Mouse (Mus musculus) midbrain, embryonic 10.5 days (tissue): ENCODE measurements at regions not wholly inside any gene's neighbourhood (a gene's known extent, or its start where the extent isn't known, plus 50 kb on each side); places are given as distances from the start of the nearest gene placed in this dataset.
A peak's percentile ranks its signal among the peaks of the same experiment; 100 is the strongest.

Source experiments
- DNase-seq: peaks from one replicate; pipeline ENCODE4 v3.0.0-alpha.2; 2017; ENCODE audit warnings: low spot score
- H3K27ac ChIP-seq: fragments of 300-500 bp; sonication (generic); replicated peaks from 2 replicates; pipeline ENCODE4 v1.5.1; 2016; ENCODE audit warnings: mild to moderate bottlenecking
- H3K27me3 ChIP-seq: fragments of 300-500 bp; sonication (generic); 2 replicates; pipeline ENCODE4 v1.6.1; 2016; ENCODE audit warnings: low read depth, mild to moderate bottlenecking; ENCODE audit not compliant: poor library complexity, severe bottlenecking
- H3K36me3 ChIP-seq: fragments of 300-500 bp; sonication (generic); 2 replicates; pipeline ENCODE4 v1.6.1; 2016; ENCODE audit warnings: mild to moderate bottlenecking, moderate library complexity
- H3K4me1 ChIP-seq: fragments of 300-500 bp; sonication (generic); 2 replicates; pipeline ENCODE4 v1.6.1; 2016
- H3K4me3 ChIP-seq: fragments of 300-500 bp; sonication (generic); 2 replicates; pipeline ENCODE4 v1.5.1; 2016; ENCODE audit warnings: mild to moderate bottlenecking, moderate library complexity
- H3K9me3 ChIP-seq: fragments of 300-500 bp; sonication (generic); replicated peaks from 2 replicates; pipeline ENCODE4 v1.6.1; 2016; ENCODE audit warnings: mild to moderate bottlenecking
- WGBS: fragments of 180-500 bp; shearing (Covaris S2); methylation state at CpG from one replicate; pipeline ENCODE4 v1.1.7; 2016; 5-methylcytosine and 5-hydroxymethylcytosine counted together

- Histone ChIP-seq H3K9me3 (no peaks in the 10 kb centered on the region), H3K27ac (no peak overlapping the region), H3K36me3 (no peaks in the 10 kb centered on the region), H3K27me3 (peaks cover 52% of the 10 kb centered on the region), H3K4me3 (no peak overlapping the region), H3K4me1 (peaks cover 22% of the 10 kb centered on the region)
- 74% methylated on average over 4 of the region's 4 CpGs for WGBS
- DNase-seq: no peak
Measured at GRCm38 (mm10) chr5:75850855-75851254, 127.4 kb downstream of the Kdr start.

- Histone ChIP-seq H3K9me3 (no peaks in the 10 kb centered on the region), H3K4me1 (peaks cover 24% of the 10 kb centered on the region), H3K36me3 (no peaks in the 10 kb centered on the region), H3K27me3 (peaks cover 28% of the 10 kb centered on the region), H3K27ac (no peak overlapping the region), H3K4me3 (no peak overlapping the region)
- 92% methylated on average over 6 of the region's 6 CpGs for WGBS
- no peak for DNase-seq
Measured at GRCm38 (mm10) chr5:75847966-75848365, 130.3 kb downstream of the Kdr start.

GRCm38 (mm10) chr5:75847341-75847740 is 130.9 kb downstream of the Kdr start:
- Histone ChIP-seq H3K27me3 (peaks cover 24% of the 10 kb centered on the region), H3K4me1 (peaks cover 24% of the 10 kb centered on the region), H3K27ac (no peak overlapping the region), H3K36me3 (no peaks in the 10 kb centered on the region), H3K4me3 (no peak overlapping the region), H3K9me3 (no peaks in the 10 kb centered on the region)
- 82% methylated on average over 3 of the region's 3 CpGs for WGBS
- no peak for DNase-seq

GRCm38 (mm10) chr5:75846016-75846415 is 132.2 kb downstream of the Kdr start:
- WGBS: 53% methylated on average over 3 of the region's 3 CpGs
- no peaks in the 10 kb centered on the region for H3K9me3 ChIP-seq
- peak overlapping the region; percentile 42; the same call in 1 of the 2 replicates for H3K27ac ChIP-seq
- H3K4me1 ChIP-seq: peaks cover 24% of the 10 kb centered on the region
- DNase-seq: peak; percentile 12
- H3K4me3 ChIP-seq: no peak overlapping the region
- H3K27me3 ChIP-seq: peaks cover 15% of the 10 kb centered on the region
- no peaks in the 10 kb centered on the region for H3K36me3 ChIP-seq

GRCm38 (mm10) chr5:75843807-75844206 is 134.5 kb downstream of the Kdr start:
- Histone ChIP-seq H3K9me3 (no peaks in the 10 kb centered on the region), H3K4me3 (no peak overlapping the region), H3K27ac (no peak overlapping the region), H3K4me1 (peaks cover 13% of the 10 kb centered on the region), H3K27me3 (peaks cover 4% of the 10 kb centered on the region; the same call in 1 of the 2 replicates), H3K36me3 (no peaks in the 10 kb centered on the region)
- no peak for DNase-seq
- WGBS: 75% methylated on average over 3 of the region's 3 CpGs

GRCm38 (mm10) chr5:75840421-75840820 is 137.8 kb downstream of the Kdr start:
- Histone ChIP-seq H3K27ac (no peak overlapping the region), H3K36me3 (no peaks in the 10 kb centered on the region), H3K9me3 (no peaks in the 10 kb centered on the region), H3K27me3 (no peaks in the 10 kb centered on the region), H3K4me1 (0 out of 2 replicates have a peak, but pooled peaks cover 4% of the 10 kb centered on the region), H3K4me3 (no peak overlapping the region)
- DNase-seq: no peak
- 92% methylated on average over 7 of the region's 7 CpGs for WGBS

GRCm38 (mm10) chr5:75835556-75835961 is 142.7 kb downstream of the Kdr start:
- no peaks in the 10 kb centered on the region for H3K9me3 ChIP-seq
- WGBS: 77% methylated on average over 20 of the region's 20 CpGs
- H3K4me3 ChIP-seq: no peak overlapping the region
- H3K36me3 ChIP-seq: no peaks in the 10 kb centered on the region
- H3K27ac ChIP-seq: no peak overlapping the region; the same call in 1 of the 2 replicates
- H3K4me1 ChIP-seq: 0 out of 2 replicates have a peak, but pooled peaks cover 7% of the 10 kb centered on the region
- no peaks in the 10 kb centered on the region for H3K27me3 ChIP-seq
- peak; percentile 28 for DNase-seq

- Histone ChIP-seq H3K27ac (no peak overlapping the region; the same call in 1 of the 2 replicates), H3K4me3 (no peak overlapping the region), H3K9me3 (no peaks in the 10 kb centered on the region), H3K36me3 (no peaks in the 10 kb centered on the region), H3K27me3 (no peaks in the 10 kb centered on the region), H3K4me1 (0 out of 2 replicates have a peak, but pooled peaks cover 13% of the 10 kb centered on the region)
- WGBS: 78% methylated on average over 17 of the region's 17 CpGs
- no peak for DNase-seq
Measured at GRCm38 (mm10) chr5:75834766-75835555, 143.3 kb downstream of the Kdr start.

- WGBS: 91% methylated on average over 5 of the region's 5 CpGs
- no peaks in the 10 kb centered on the region for H3K36me3 ChIP-seq
- H3K9me3 ChIP-seq: no peaks in the 10 kb centered on the region
- DNase-seq: no peak
- no peak overlapping the region for H3K4me3 ChIP-seq
- 0 out of 2 replicates have a peak, but pooled peaks cover 13% of the 10 kb centered on the region for H3K4me1 ChIP-seq
- H3K27ac ChIP-seq: no peak overlapping the region
- no peaks in the 10 kb centered on the region for H3K27me3 ChIP-seq
Measured at GRCm38 (mm10) chr5:75832341-75832740, 145.9 kb downstream of the Kdr start.

- Histone ChIP-seq H3K9me3 (no peaks in the 10 kb centered on the region), H3K27me3 (no peaks in the 10 kb centered on the region), H3K4me3 (no peak overlapping the region), H3K27ac (no peak overlapping the region), H3K36me3 (no peaks in the 10 kb centered on the region), H3K4me1 (0 out of 2 replicates have a peak, but pooled peaks cover 6% of the 10 kb centered on the region)
- DNase-seq: no peak
- 55% methylated on average over 6 of the region's 6 CpGs for WGBS
Measured at GRCm38 (mm10) chr5:75829850-75830625, 148.2 kb downstream of the Kdr start.

- Histone ChIP-seq H3K4me1 (0 out of 2 replicates have a peak, but pooled peaks cover 6% of the 10 kb centered on the region), H3K27me3 (no peaks in the 10 kb centered on the region), H3K9me3 (no peaks in the 10 kb centered on the region), H3K4me3 (no peak overlapping the region), H3K27ac (no peak overlapping the region), H3K36me3 (no peaks in the 10 kb centered on the region)
- DNase-seq: no peak
- 90% methylated on average over 5 of the region's 5 CpGs for WGBS
Measured at GRCm38 (mm10) chr5:75828332-75828731, 149.9 kb downstream of the Kdr start.

- DNase-seq: no peak
- H3K4me3 ChIP-seq: no peak overlapping the region
- no peaks in the 10 kb centered on the region for H3K27me3 ChIP-seq
- WGBS: 79% methylated on average over 10 of the region's 10 CpGs
- H3K9me3 ChIP-seq: no peaks in the 10 kb centered on the region
- H3K4me1 ChIP-seq: 0 out of 2 replicates have a peak, but pooled peaks cover 6% of the 10 kb centered on the region
- no peaks in the 10 kb centered on the region for H3K36me3 ChIP-seq
- no peak overlapping the region for H3K27ac ChIP-seq
Measured at GRCm38 (mm10) chr5:75826283-75827098, 151.8 kb downstream of the Kdr start.
